Mouse (Mus musculus) yolk sac, embryonic 10.5 days (tissue): ENCODE measurements around the gene Dhcr7.

Experiments used
- DNase-seq: peaks from one replicate; pipeline ENCODE4 v3.0.0-alpha.2; 2017; ENCODE audit warnings: low spot score

Dhcr7 gene

DNA sequence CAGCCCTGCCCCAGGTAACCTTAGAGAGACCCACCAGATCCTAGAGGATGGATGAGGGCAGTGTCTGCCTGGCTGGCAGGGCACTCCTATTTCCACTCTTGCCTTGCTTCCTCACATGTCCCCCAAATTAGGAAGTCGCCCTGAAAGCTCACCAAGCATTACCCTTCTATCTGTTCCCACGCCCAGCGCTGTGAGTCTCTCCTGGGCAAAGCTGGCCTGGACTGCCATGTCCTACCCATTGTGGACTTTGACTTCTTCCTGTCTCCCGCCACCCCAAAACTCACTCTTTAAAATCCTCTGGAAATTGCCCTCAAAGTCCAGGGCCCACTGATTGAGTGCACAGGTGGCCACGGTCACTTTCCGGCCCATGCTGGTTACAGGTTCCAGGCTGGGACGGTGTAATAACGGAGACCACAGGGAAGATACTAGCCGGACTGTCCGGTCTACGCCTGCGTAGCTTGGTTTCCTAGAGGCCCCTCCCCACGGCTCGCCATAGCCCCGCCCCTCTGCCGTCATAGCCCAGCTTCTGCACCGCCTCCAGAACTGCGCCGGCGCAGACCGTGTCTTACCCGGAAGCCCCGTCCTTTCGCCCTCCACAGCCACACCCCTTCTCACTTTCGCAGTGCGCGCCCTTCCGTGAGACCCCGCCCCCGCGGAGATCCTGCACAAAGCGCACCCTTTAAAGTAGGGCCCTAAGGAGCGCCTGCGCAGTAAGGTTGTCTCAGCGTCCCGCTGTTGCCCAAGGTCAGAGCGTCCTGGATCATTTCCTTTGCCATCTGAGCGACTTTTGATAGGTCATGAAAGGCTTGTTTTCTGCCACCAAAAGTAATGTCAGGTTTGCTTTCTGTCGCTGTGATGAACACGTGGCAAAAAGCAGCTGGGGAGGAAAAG is at the start of gene Dhcr7, which contains the start of gene Nadsyn1:
Gene Dhcr7 (plus strand): TSS at position 771 of the 891 bp plus-strand sequence.
Gene Nadsyn1 (minus strand): TSS at position 475 of the 891 bp plus-strand sequence.
- DNase-seq = peak; percentile 99

DNA sequence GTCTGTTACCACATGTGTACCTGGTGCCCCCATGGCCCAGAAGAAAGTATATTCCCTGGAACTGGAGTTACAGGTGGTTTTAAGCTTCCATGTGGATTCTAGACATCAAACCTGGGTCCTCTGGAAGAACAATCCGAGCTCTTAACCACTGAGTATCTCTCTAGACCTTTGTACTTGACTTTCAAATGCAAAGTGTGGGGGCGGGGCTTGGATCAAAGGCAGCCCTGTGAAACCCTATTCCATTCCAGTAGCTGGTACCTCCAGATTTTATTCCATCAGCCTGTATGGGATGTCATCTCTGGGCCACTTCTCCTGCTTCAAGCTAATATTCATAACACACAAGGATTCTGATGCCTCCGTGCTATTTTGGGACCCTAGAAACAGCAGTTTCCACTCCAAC is 46.8 kb upstream of the Dhcr7 start:
- DNase-seq = no peak

DNA sequence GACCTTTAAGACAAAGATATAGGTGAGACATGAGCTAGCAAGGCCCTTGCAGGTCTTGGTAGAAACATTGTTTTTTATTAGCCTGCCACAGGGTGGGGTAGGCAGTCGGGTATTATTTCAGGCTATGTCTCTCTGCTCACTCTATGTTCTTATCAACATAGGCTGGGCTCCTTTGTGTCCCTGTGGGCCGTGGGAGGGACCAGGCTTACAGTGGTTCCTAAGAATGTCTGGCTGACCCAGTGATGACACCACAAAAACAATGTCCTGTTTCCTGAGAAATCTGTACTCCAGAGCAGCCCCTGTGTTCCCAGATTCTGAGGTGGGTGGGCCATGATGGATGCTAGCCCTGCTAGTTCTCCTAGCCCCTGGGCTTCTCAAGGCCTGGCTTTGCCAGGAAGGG is 45.6 kb upstream of the Dhcr7 start:
- DNase-seq = no peak

DNA sequence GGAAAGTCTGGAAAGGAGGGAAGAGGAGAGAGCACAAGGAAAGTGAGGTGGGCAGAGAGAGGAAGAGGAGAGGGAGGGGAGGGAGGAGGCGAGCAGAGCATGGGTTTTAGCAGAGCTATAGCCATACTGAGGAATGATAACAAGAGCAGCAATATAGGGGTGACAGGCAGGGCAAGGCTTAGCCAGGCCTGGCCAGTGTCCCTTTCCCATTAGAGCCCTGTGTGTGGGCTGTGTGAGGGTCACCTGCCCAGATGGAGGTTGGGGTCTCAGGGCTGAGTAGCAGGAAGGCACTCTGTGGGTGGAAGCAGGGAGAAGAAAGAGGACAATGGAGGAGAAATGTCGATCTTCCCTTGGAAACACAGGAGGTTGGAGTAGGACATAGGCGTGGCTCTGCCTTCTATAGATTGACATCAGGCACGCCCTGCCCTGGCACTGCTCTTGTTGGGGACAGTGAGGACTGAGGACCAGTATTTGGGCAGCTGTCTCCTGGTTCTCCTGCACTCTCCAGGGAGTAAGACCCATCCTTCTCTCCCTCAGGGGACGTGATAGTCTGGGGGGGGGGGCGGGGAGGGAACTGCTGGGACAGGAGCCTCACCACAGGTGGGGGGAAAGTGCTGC is 39.5 kb upstream of the Dhcr7 start:
- DNase-seq = no peak

DNA sequence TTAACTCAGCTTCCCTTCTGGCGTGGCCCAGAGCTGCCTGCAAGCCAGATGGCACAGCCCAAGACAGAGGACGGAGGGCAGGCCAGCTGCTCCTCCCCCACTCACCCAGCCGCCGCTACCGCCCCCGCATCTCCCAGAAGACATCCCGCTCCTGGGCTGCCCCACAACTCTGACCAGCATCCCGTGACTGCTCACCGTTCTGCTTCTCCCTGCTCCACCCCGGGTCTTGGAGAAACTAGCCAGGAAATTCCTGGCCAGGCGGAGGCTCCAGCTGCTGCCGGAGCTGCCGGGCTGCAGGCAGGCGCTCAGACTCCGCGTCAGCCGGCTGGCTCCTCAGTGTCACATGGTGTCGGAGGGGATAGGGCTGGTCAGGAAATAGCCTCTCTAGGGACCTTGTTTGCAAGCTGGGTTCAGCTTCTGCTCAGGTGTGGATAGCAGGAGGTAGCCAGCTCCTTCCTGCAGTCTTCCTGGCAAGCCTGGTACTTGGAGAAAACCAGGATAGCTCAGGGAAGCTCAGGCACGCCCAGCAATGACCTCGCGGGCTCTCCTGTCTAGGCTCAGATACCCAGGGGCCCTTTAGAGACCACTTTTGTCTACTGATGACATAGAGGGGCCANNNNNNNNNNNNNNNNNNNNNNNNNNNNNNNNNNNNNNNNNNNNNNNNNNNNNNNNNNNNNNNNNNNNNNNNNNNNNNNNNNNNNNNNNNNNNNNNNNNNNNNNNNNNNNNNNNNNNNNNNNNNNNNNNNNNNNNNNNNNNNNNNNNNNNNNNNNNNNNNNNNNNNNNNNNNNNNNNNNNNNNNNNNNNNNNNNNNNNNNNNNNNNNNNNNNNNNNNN is 38.7 kb upstream of the Dhcr7 start, which contains the start of gene Mrgpre:
Gene Mrgpre (minus strand): TSS at position 505 of the 834 bp plus-strand sequence.
- peak; percentile 61 for DNase-seq

DNA sequence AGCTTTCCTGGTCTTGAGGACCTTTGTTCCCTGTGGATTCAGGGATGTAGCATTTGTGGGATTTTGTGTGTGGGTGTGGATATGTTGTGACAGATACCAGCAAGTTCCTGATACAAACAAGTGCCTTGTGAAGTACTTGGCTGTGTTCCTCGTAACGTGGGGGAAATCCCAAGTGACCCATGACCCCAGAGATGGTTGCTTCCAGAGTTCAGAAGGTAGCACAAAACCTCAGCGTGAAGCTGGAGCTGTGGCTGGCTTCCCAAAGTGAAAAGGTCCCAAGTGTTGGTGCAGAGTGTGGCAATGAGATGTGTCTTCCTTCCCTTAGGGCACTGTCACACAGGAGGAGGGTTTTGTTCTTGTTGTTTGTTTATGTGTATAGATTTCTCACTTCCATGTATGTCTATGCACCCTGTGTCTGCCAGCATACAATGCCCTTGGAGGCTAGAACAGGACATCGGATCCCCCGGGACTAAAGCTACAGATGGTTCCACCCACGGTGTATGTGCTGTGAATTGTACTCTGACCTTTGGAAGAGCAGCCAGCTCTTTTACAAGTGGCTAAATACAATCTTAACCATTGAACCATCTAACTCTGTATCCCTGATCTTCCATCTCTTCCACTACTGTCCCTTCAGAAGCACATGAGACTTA is 30.5 kb upstream of the Dhcr7 start:
- DNase-seq = peak; percentile 28

DNA sequence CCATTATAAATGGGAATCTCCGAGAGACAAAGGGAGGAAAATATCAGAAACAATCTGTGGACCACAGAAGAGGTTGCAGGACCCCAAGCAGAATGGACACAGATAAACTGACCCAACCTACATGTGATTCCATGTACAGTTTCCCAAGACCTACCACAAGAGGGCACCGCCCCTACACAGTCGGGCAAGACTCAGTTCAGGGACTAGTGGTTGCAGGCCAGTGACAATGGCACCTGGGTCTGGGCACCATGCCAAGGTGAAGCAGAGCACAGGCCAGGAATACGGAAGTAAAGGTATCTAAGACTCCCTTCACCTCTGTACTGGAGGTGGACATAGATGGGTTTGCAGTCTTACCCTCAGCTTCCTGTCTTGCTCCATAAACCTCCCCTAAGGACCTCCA is 29.8 kb upstream of the Dhcr7 start:
- peak; percentile 30 for DNase-seq

DNA sequence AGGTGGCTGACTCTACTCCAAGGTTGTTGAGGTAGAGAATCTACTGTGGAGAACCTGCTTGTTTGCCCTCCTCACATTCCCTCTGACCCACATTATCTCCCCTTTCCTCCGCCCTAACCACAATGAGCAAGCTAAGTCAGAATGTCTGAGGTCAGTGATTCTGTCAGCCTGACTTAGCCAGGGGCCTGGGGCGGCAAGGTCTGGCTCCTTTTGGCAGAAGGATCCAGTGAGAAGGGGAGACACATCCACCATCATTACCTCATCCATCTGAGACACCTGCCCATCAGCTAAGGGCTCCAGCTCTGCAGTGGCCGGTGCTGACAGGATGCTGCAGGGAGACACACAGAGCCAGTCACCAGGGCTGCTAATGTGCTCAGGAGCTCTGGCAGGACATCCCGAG is 24.2 kb upstream of the Dhcr7 start:
- DNase-seq = no peak

DNA sequence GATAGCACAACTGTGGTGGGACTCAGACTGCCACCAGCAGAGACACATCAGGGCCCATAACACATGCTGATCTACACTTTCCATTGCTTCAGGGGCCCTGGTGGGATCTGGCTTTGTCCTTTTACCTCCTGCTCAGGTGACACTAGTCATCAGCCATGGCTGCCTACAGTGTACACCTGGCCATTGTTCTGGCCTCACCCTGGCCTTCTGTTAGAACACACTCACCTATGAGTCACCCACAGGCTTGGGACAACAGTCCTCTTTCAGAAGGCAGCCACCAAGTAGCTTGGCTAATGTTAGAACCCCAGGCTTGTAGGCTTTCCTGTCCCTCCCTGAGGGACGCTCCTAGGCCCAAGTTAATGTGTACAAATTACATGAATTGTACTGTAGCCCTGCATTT is 22.2 kb upstream of the Dhcr7 start:
- no peak for DNase-seq

DNA sequence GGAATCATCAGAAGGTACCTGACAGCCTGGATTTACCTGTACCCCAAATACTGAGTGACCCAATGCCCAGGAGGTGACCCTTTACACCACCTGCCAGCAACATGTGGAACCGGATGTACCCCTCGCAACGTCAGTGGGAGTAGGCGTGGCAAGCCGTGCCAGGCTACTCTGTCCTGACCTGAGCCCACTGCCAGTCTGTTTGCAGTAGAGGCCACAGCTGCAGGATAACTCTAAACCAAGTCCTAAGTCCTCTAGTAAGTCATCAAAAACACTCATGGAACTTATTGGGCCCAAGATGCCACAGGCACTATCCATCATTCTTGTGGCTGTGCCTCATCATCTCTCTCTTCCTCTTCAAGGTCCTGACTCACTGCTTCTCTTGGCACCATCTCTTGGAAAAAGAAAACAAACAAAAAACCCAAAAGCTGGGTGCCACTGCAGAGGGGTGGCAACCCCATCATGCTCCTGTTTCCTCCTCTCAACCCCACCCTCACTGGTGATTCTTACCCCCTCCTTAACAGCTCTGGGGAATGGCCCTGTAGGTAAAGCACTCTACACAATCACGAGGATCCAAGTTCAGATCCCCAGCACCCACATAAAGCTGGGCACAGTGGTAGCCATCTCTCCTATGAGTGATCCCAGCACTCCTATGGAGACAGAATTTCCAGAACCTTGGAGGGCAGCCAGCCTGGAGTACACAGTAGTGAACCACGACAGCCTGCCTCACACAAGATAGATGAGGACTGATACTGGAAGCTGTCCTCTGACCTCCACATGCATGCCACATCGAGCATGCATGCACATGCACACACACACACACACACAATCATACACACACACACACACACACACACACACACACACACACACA is 21.5 kb upstream of the Dhcr7 start:
- no peak for DNase-seq

DNA sequence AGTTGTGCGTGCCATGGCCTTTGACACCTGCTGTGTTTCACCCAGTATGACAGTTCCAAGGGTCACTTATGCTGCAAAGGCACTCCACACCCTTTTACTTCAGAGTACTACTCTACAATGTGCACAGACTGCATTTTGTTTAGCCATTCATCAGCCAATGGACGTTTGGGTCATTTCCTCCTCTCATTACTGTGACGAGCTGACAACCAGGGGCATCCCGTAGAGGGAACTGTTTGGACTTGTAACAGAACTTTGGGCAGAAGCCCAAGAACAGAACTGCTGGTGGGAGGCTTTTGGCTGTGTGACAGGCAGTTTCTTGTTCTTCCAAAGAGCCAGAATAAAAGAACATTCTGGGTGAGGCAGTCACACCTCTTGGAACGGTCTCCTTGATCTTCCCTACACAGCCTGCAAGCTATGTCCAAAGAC is 17.7 kb upstream of the Dhcr7 start:
- DNase-seq = no peak

DNA sequence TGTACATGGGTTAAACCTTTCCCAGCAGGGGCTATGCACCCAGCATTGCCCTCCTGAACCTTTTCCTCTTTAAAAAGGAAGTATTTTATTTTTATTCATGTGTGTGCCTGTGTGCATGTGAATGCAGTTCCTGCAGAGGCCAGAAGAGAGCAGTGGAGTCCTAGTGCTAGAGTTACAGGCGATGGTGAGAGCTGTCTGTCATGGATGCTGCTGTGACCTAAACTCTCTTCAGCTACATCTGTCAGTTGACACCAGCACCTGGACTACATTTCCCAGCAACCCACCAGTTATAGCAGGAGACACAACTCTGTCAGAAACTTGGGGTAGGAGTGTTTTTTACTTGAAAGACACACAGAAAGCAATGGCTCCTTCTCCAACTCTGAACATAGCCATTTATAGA is 14.0 kb upstream of the Dhcr7 start:
- no peak for DNase-seq

DNA sequence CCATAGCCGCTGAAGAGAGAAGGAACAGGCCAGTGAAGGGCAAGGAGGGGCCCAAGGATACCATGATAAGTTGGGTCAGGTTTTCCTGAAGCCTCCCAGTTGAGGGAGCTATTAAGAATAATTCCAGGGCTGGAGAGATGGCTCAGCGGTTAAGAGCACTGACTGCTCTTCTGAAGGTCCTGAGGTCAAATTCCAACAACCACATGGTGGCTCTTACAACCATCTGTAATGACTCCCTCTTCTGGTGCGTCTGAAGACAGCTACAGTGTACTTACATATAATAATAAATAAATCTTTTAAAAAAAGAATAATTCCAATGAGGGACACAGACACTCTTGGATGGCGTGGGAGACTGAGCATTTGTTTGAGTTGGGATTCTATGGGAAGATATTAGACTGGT is 3.7 kb upstream of the Dhcr7 start:
- DNase-seq = no peak

DNA sequence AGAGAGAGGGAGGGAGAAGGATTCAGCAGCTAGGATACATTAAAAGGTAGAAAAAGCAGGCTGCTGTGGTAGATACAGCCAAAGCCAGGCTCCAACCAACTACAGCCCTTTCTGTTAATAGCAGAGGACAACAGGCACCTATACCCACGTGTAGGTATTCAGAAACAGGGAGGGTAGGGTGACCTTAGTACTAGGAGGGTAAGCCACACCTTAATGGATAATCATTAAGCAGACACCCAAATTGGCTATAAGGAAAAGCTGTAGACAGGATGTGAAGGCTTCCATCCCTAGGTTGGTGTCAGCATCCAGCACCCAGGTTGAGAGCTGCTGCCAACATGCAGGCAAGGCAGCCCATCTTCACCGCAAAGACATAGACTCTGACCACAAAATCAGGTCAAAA is 1.7 kb upstream of the Dhcr7 start:
- peak; percentile 38 for DNase-seq

DNA sequence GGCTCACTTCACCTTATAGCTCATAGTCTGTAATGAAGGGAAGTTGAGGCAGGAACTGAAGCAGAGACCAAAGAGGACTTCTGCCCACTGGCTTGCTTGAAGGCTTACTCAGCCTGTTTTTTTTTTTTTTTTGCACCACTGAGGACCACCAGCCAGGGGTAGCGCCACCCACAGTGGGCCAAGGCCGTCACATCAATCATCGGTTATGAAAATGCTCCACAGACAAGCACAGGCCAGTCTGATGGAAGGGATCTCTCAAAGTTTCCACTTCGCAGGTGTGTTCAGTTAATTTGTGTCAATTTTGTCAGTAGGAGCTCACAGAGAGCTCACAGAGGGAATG is 291 bp downstream of the Dhcr7 start:
- DNase-seq = no peak

DNA sequence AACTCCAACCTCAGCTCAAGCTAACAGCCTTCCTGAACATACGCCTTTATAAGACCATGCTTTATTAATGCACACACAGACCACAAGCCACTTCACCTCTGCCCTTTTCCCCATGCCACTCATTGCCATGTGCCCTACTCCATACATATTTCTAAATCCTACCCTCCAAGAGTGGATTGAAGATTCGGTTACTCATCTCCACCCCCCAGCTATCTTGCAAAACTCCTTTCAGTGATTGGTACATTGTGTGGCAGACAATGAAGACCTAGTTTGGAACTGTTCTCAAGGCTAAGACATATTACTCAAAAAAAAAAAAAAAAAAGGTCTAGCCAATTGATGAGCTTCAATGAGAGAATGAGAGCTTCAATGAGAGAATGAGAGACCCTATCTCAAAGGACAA is 4.0 kb downstream of the Dhcr7 start:
- no peak for DNase-seq

DNA sequence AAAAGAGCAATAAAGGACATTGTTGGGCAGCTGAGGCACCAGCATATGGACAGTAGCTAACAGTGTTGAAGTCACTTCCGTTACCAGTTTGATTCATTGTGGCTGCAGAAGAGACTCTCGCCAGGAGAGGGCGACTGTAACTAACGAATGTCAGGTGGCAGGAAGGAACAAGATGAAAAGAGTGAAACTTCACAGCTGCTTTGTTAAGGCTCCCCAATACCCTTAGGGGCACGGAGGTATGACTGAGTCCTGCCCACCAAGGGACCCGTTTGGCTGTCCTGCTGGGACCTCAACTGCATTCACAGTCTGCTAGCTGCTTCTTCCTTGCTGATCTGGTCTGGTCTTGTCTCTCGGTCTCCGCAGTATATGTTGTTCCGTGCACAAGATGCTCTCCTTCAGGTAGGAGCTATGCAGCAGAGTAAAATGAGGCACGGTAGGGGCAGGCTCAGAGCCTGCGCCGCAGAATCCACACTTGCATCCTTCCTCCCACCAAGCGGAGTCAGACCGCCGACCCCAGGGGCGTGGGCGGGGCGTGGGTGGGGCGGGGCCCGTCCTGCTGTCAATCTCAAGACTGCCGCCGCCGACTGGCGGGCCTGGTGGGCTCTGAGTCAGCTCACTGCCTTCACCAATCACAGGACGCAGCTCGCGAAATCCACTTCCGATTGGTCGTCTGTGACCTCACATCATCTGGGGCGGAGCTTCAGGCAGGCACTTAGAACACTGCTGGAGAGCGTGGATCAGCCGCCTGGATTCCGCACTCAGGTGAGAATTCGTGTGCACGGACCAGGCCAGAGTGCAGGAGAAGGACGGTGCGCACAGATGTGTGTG is 6.8 kb downstream of the Dhcr7 start:
- peak; percentile 96 for DNase-seq

DNA sequence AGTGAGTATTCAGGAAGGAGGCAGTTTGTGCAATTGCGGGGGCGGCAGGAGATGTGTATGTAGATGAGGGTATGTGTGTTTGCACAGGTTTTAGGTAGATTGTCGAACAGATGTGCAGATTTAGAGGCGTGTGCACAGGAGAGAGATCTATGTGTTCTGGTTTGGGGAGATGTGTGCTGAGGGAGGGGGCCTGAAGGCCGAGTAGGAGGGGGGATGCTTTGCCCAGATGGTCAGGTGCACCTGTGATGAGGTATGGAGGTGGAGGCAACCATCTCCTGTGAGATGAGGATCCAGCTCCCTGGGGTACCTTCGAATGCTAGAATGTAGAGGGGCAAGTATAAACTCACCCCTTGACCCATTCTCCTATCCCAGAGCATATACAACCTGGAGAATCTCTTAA is 7.5 kb downstream of the Dhcr7 start:
- no peak for DNase-seq

DNA sequence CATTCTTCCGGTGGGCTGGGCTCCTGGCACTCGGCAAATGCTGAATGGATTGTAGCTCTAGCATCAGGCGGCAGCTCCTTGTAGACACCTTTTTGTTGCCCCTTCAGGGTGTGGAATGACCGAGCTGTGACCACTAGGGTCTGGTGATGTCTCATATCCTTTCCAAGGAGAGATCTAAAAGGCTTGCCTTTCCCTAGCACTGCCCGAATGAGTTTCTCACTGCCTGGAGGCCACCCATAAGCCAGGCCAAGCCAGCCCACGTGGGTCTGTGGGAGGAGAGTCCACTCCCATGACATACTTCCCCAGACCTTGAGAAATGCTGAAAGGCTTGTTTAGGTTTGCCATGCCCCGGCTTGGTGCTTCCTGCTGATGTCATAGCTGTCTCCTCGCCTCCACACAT is 9.3 kb downstream of the Dhcr7 start:
- no peak for DNase-seq

DNA sequence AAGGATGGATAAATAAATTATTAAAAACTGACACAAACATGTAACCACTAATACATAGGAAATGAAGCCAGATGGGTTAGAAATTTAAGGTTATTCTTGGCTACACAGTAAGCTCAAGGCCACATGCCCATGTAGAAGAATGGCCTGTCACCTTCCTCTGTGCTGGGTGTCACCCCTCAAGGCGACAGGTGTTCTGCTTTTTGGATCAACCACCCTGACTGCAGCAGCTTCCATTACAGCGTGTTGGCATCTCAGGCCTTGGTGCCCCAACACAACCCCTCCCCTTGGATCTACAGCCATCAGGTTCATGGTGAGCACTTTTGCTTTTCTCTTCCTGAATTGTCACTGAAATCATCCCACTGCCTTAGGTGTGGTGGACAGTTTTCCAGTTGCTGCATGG is 9.7 kb downstream of the Dhcr7 start:
- DNase-seq = no peak
